25 mouse cellular contexts compared by ENCODE assay signal in the genomic region with DNA sequence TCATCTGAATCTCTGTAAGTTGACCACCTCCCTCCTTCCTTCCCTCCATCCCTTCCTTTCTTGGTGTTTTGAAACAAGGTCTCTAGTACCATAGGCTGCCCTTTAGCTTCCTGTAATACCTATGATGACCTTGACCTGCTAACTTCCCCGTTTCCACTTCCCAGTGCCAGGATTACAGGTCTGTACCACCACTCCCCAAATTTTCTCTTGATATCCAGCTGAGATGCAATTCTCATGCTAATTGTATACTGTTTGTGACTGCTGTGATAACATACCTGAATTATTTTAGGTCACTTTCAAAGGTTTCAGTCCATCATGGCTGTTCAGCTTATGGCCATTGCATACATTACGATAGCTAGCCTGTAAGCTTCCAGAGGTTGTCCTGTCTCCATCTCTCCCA.
DNase-seq lines count a peak whose midpoint lies in the region; ATAC-seq lines count a peak whose summit lies in the region.
"Had no signal": no experiment of that assay in that cellular context is flagged by ENCODE, and none has a peak within 500 bp of the region (broad histone marks: within the 10 kb centered on the region; RNA-seq: fewer than 3 reads in every experiment).

No protein-coding gene starts in this region.

- no peak for ATAC-seq in embryonic facial prominence, embryonic 12.5 days (ENCODE audit: insufficient number of reproducible peaks, insufficient read depth, low FRiP score, low TSS enrichment)
- ATAC-seq in inflammation-experienced regulatory T-cells, adult 6 months: no peak
- ATAC-seq: CD4-positive, CD25-positive, alpha-beta regulatory T cell, adult 4 months; forebrain, embryonic 14.5 days; forebrain, postnatal 0 days; hindbrain, postnatal 0 days; intestine, postnatal 0 days had no signal

- no peak overlapping the region for H3K4me2 ChIP-seq in embryonic facial prominence, embryonic 12.5 days (replicated peaks)
- H3K4me2 ChIP-seq: embryonic facial prominence, embryonic 15.5 days; heart, embryonic 12.5 days; heart, embryonic 15.5 days; hindbrain, embryonic 13.5 days had no signal

- no peaks in the 10 kb centered on the region for H3K9me3 ChIP-seq in embryonic facial prominence, embryonic 12.5 days
- H3K9me3 ChIP-seq: embryonic facial prominence, embryonic 15.5 days; heart, embryonic 12.5 days; heart, embryonic 15.5 days; hindbrain, embryonic 10.5 days; hindbrain, embryonic 13.5 days had no signal

- H3K9ac ChIP-seq in embryonic facial prominence, embryonic 12.5 days: no peak overlapping the region
- H3K9ac ChIP-seq: embryonic facial prominence, embryonic 15.5 days; forebrain, postnatal 0 days; heart, embryonic 12.5 days; heart, embryonic 15.5 days; hindbrain, embryonic 13.5 days had no signal

- H3K36me3 ChIP-seq in embryonic facial prominence, embryonic 12.5 days: no peaks in the 10 kb centered on the region
- H3K36me3 ChIP-seq: embryonic facial prominence, embryonic 15.5 days; heart, embryonic 12.5 days; heart, embryonic 15.5 days; hindbrain, embryonic 10.5 days; hindbrain, embryonic 13.5 days had no signal

- peak; percentile 52 for DNase-seq in ES-CJ7 (ENCODE audit: low read depth, low spot score)
- peak; percentile 83 for DNase-seq in R1 (ENCODE audit: low read depth, low spot score)
- DNase-seq in layer of hippocampus, adult 9-11 months: no peak
- no peak for DNase-seq in frontal cortex, adult 2 months (ENCODE audit: extremely low spot score in 1 of 2, low spot score in 1 of 2)
- DNase-seq: adrenal gland, adult 2 months; adrenal gland, postnatal 14 days; cerebellum, adult 11 months; cerebellum, adult 2 months; cerebellum, adult 9-11 months; cerebellum, postnatal 25 days; forebrain, postnatal 0 days; gastrocnemius, postnatal 36 days; heart, postnatal 10 days; heart, postnatal 36 days had no signal

- H3K27me3 ChIP-seq in embryonic facial prominence, embryonic 12.5 days: no peaks in the 10 kb centered on the region
- H3K27me3 ChIP-seq: embryonic facial prominence, embryonic 15.5 days; heart, embryonic 15.5 days; hindbrain, embryonic 13.5 days had no signal

- peaks cover 13% of the 10 kb centered on the region; the same call in 1 of the 2 replicates for H3K4me1 ChIP-seq in embryonic facial prominence, embryonic 12.5 days
- H3K4me1 ChIP-seq: heart, embryonic 12.5 days; hindbrain, embryonic 10.5 days; hindbrain, embryonic 13.5 days had no signal

- WGBS in embryonic facial prominence, embryonic 12.5 days: 82% methylated on average over 2 of the region's 2 CpGs

- H3K27ac ChIP-seq in embryonic facial prominence, embryonic 12.5 days: peak overlapping the region; percentile 17; the same call in 1 of the 2 replicates
- H3K27ac ChIP-seq: embryonic facial prominence, embryonic 15.5 days; heart, embryonic 15.5 days; hindbrain, embryonic 10.5 days; hindbrain, embryonic 13.5 days; hindbrain, postnatal 0 days had no signal

- no peak overlapping the region for H3K4me3 ChIP-seq in embryonic facial prominence, embryonic 12.5 days
- H3K4me3 ChIP-seq: embryonic facial prominence, embryonic 15.5 days; heart, embryonic 12.5 days; heart, embryonic 15.5 days; hindbrain, embryonic 10.5 days; hindbrain, embryonic 13.5 days had no signal

Comparison
In these comparisons a context has a peak if more than half of its experiments do, and no peak if none do; other contexts are left out.
1. DNase-seq: peak in ES-CJ7 (single experiment) and R1 (single experiment); none in layer of hippocampus, adult 9-11 months (single experiment) and frontal cortex, adult 2 months (0 of 2).